Mouse (Mus musculus): ENCODE results near the gene Kcnma1.

Kcnma1 gene

DNA sequence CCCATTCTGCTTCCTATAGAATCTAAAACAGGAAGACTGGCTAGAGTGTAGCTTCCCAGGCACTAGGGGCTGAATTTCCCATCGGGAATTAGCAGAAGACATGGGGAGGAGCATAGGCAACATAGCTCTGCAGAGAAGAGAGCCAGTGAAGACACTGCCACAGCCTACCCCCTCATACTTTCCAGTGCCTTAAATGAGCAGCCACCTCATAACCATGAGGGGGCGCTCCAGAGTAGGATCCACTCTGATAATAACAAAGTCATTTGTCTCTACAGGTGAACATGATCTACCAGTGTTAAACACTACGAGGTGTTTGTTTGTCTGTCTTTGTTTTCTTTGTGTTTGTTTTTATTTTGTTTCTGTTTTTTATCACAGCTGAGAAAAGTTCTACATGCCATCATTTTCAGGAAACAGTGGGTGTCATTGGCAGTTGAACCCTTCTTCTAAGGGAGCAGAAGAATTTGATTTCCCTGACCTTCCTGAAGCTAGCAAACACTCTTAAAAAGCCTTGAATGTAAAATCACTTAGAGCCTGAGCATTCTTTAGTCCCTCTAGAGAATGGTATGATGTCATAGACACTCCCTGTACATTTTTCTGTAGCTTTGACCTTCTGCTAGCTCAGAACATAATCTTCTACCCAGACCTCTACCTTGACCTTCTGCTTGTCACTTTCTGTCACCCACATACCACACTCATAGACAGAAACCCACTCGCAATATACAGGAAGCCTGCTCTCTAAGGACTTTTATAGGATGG, 747.6 kb downstream of the Kcnma1 start:
- no peak for DNase-seq (ENCODE audit: low spot score)

DNA sequence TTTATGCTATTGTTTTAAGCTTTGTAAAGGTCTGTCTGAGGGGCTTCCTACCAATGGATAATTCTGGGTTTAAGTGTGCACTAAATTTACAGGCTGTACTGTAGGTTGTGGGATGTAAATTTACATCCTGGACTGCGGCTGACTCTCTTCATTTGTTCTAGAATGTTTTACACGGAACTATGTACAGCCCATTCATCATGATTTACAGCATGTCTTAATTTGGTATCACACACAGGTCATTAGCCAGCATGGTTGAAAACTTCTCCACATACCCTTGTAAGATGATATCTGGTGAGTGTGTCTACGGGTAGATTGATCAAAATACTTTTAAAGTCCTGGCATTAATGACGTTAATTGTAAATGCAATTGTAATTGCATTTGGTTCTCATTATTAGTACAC, 761.1 kb downstream of the Kcnma1 start:
- DNase-seq (ENCODE audit: low spot score) = no peak

DNA sequence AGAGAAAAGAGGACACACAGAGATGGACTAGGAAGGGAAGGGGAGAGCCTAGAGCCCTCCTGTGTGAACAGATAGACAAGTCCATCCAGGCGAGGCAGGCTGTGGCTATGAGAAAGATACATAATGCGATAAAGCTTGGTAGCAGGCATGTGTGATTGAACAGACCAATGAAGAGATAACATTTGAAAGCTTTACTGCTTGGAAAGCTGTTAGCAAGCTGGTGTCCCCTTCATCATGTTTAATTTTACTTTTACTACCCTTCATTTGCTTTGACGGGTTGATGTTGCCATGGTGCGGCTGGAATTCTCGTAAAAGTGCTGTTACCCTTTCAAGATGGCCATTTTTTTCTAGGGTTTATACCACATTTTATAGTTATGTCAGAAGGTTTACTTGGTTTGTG, 769.8 kb downstream of the Kcnma1 start:
- DNase-seq (ENCODE audit: low spot score) = no peak

DNA sequence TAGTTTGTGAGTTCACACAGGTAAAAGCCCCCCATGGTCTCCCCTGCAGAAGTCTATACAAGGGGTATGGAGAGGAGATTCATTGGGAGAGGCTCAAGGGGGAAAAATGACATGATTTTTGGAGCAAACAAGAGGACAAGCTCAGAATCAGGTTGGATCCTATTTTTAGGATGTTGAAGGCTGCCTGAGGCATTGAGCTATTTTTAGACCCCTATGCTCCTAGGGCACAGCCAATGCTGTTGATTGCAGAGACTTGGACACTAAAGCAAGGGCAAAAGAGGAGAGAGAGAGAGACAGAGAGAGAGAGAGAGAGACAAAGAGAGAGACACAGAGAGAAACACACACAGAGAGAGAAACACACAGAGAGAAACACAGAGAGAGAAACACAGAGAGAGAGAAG, 770.4 kb downstream of the Kcnma1 start:
- DNase-seq (ENCODE audit: low spot score) = no peak

Data from ovary, postnatal 36 days (tissue).